ENCODE assay signal across 38 mouse cellular contexts in the genomic region with DNA sequence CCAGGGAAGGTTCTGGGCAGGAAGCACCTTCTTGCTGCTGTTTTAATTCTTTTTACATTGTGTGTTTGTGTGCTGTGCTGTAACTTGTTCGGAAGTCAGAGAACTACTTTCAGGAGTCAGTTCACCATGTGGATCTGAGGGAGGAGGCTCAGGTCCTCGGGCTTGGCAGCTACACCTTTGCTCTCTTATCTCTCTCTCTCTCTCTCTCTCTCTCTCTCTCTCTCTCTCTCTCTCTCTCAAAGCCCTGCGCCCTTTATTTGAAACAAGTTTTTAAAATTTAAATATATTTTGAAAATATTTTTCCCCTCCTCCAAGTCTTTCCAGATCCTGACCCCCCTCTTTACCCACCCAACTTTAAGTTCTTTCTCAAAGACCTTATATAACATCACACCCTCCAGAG. TPM values are rescaled to one million over a fixed set of nuclear protein-coding genes. Genes with fewer than 3 reads are reported as not detected.
"Had no signal": no experiment of that assay in that cellular context is flagged by ENCODE, and none has a peak within 500 bp of the region (broad histone marks: within the 10 kb centered on the region; RNA-seq: fewer than 3 reads in every experiment).

No protein-coding gene starts in this region.

- H3K9ac ChIP-seq: heart, embryonic 12.5 days; hindbrain, embryonic 12.5 days; hindbrain, embryonic 14.5 days; intestine, embryonic 15.5 days; limb, embryonic 12.5 days; liver, embryonic 14.5 days had no signal

- DNase-seq: gastrocnemius, adult 2 months; gastrocnemius, postnatal 10 days; gastrocnemius, postnatal 25 days; heart, adult 18-20 months; heart, postnatal 10 days; heart, postnatal 4 days; kidney, adult 18-20 months; kidney, adult 8-10 months; kidney, postnatal 14 days; kidney, postnatal 36 days; liver had no signal

- H3K27ac ChIP-seq: gastrocnemius, adult 2 months; heart, embryonic 10.5 days; hindbrain, embryonic 10.5 days; hindbrain, embryonic 12.5 days; hindbrain, embryonic 14.5 days; intestine, embryonic 15.5 days; layer of hippocampus, adult 2 months; left cerebral cortex, adult 2 months; limb, embryonic 10.5 days; limb, embryonic 12.5 days; liver, embryonic 14.5 days had no signal

- ATAC-seq: hindbrain, embryonic 16.5 days; inflammation-experienced regulatory T-cells, adult 6 months; intestine, embryonic 15.5 days; intestine, postnatal 0 days had no signal

- H3K9me3 ChIP-seq: heart, embryonic 10.5 days; heart, embryonic 12.5 days; hindbrain, embryonic 10.5 days; hindbrain, embryonic 12.5 days; intestine, embryonic 15.5 days; limb, embryonic 10.5 days; limb, embryonic 12.5 days had no signal

- H3K36me3 ChIP-seq: hindbrain, embryonic 12.5 days; intestine, embryonic 15.5 days had no signal

- H3K4me3 ChIP-seq: gastrocnemius, adult 2 months; heart, embryonic 10.5 days; heart, embryonic 12.5 days; hindbrain, embryonic 10.5 days; hindbrain, embryonic 12.5 days; intestine, embryonic 15.5 days; layer of hippocampus, adult 2 months; left cerebral cortex, adult 2 months; limb, embryonic 10.5 days; limb, embryonic 12.5 days had no signal

- H3K27me3 ChIP-seq: heart, embryonic 12.5 days; hindbrain, embryonic 12.5 days; intestine, embryonic 15.5 days; limb, embryonic 12.5 days had no signal

- H3K4me2 ChIP-seq: heart, embryonic 12.5 days; intestine, embryonic 15.5 days; limb, embryonic 12.5 days had no signal

RNA-seq across cellular contexts. Expression of gene Trpd52l3, which starts 31.8 kb away (rescaled TPM):
- total RNA-seq: gastrocnemius, adult 2 months; gastrocnemius, postnatal 10 days; gastrocnemius, postnatal 25 days; gastrocnemius, postnatal 4 days; granulocyte monocyte progenitor cell, adult 5-6 weeks; heart, adult 18-20 months; heart, adult 8-10 months; heart, postnatal 10 days; heart, postnatal 25 days; heart, postnatal 4 days; layer of hippocampus, adult 2 months; layer of hippocampus, postnatal 10 days; layer of hippocampus, postnatal 25 days; left cerebral cortex, adult 2 months; left cerebral cortex, postnatal 14 days; left cerebral cortex, postnatal 36 days had no signal
- polyA plus RNA-seq: frontal cortex, adult 2 months; heart, embryonic 10.5 days; heart, embryonic 12.5 days; heart, embryonic 14.5 days; heart, embryonic 16.5 days; hindbrain, embryonic 10.5 days; hindbrain, embryonic 12.5 days; hindbrain, embryonic 14.5 days; hindbrain, embryonic 16.5 days; inflammation-experienced regulatory T-cells, adult 6 months; intestine, embryonic 15.5 days; intestine, postnatal 0 days; limb, embryonic 10.5 days; limb, embryonic 12.5 days; limb, embryonic 14.5 days; liver, embryonic 14.5 days; liver, embryonic 16.5 days had no signal
